Mouse (Mus musculus) 3134 (cell line): ENCODE measurements around the gene Gdf3.
"Not testable (repeated sequence)": the region's sequence is repeated elsewhere in the genome, so short reads cannot be mapped to it uniquely, and the experiment has no call there.

Source experiments
- DNase-seq: peaks from one replicate; pipeline ENCODE4 v3.0.0-alpha.2; 2011; ENCODE audit warnings: low spot score; ENCODE audit not compliant: insufficient read length; ENCODE audit errors: extremely low read depth

Gdf3 gene

GRCm38 (mm10) chr6:122606661-122607060 is 3.2 kb downstream of the Gdf3 start:
- no peak for DNase-seq

- peak; percentile 11 for DNase-seq
These were observed 4.4 kb downstream of the Gdf3 start for GRCm38 (mm10) chr6:122605483-122605882.

GRCm38 (mm10) chr6:122604260-122604659 is 5.6 kb downstream of the Gdf3 start:
- no peak for DNase-seq

GRCm38 (mm10) chr6:122602992-122603322 is 6.9 kb downstream of the Gdf3 start:
- peak; percentile 37 for DNase-seq

GRCm38 (mm10) chr6:122602242-122602991 is 7.5 kb downstream of the Gdf3 start, which contains the start of gene Apobec1:
Gene Apobec1, minus strand, starts transcription at chr6:122602444.
- DNase-seq = peak; percentile 82

GRCm38 (mm10) chr6:122601615-122602014 is 8.3 kb downstream of the Gdf3 start:
- no peak for DNase-seq

- no peak for DNase-seq
These were observed 8.9 kb downstream of the Gdf3 start for GRCm38 (mm10) chr6:122601031-122601430.

GRCm38 (mm10) chr6:122600066-122600646 is 9.7 kb downstream of the Gdf3 start:
- DNase-seq = no peak

GRCm38 (mm10) chr6:122599054-122599737 is 10.7 kb downstream of the Gdf3 start:
- DNase-seq = no peak

- DNase-seq = no peak
These were observed 11.5 kb downstream of the Gdf3 start for GRCm38 (mm10) chr6:122598436-122598835.

- no peak for DNase-seq
These were observed 11.9 kb downstream of the Gdf3 start for GRCm38 (mm10) chr6:122598014-122598413.

- no peak for DNase-seq
These were observed 13.3 kb downstream of the Gdf3 start for GRCm38 (mm10) chr6:122596608-122597007.

- DNase-seq = no peak
These were observed 14.2 kb downstream of the Gdf3 start for GRCm38 (mm10) chr6:122595637-122596036.

GRCm38 (mm10) chr6:122592905-122593304 is 17.0 kb downstream of the Gdf3 start:
- DNase-seq = no peak

- no peak for DNase-seq
These were observed 18.7 kb downstream of the Gdf3 start for GRCm38 (mm10) chr6:122591027-122591758.

GRCm38 (mm10) chr6:122579086-122579485 is 30.8 kb downstream of the Gdf3 start:
- no peak for DNase-seq

GRCm38 (mm10) chr6:122577030-122577429 is 32.9 kb downstream of the Gdf3 start:
- DNase-seq = no peak

- DNase-seq = not testable (repeated sequence)
These were observed 34.9 kb downstream of the Gdf3 start for GRCm38 (mm10) chr6:122575037-122575436.

- no peak for DNase-seq
These were observed 38.3 kb downstream of the Gdf3 start for GRCm38 (mm10) chr6:122571617-122571959.

- peak; percentile 21 for DNase-seq
These were observed 38.9 kb downstream of the Gdf3 start for GRCm38 (mm10) chr6:122570695-122571616.
